Mouse (Mus musculus) A20 (cell line): ENCODE measurements around the gene Klhl29.

ENCODE experiments used
- DNase-seq: peaks from one replicate; pipeline ENCODE4 v3.0.0-alpha.2; 2011; ENCODE audit warnings: low read depth, low spot score

The Klhl29 gene

GRCm38 (mm10) chr12:5129190-5129589, 246.3 kb downstream of the Klhl29 start:
- no peak for DNase-seq

- no peak for DNase-seq
Observed at GRCm38 (mm10) chr12:5125907-5126306, 249.6 kb downstream of the Klhl29 start.

- no peak for DNase-seq
Observed at GRCm38 (mm10) chr12:5122972-5123371, 252.5 kb downstream of the Klhl29 start.

GRCm38 (mm10) chr12:5120249-5120648, 255.2 kb downstream of the Klhl29 start:
- DNase-seq, result no peak

- DNase-seq, result no peak
Observed at GRCm38 (mm10) chr12:5119726-5120125, 255.8 kb downstream of the Klhl29 start.

GRCm38 (mm10) chr12:5119286-5119685, 256.2 kb downstream of the Klhl29 start:
- no peak for DNase-seq

- no peak for DNase-seq
Observed at GRCm38 (mm10) chr12:5116605-5117004, 258.9 kb downstream of the Klhl29 start.

- DNase-seq, result no peak
Observed at GRCm38 (mm10) chr12:5114631-5115030, 260.9 kb downstream of the Klhl29 start.

GRCm38 (mm10) chr12:5111343-5111742, 264.1 kb downstream of the Klhl29 start:
- peak; percentile 2 for DNase-seq

GRCm38 (mm10) chr12:5108613-5109012, 266.9 kb downstream of the Klhl29 start:
- no peak for DNase-seq

- DNase-seq, result no peak
Observed at GRCm38 (mm10) chr12:5107795-5108194, 267.7 kb downstream of the Klhl29 start.

- no peak for DNase-seq
Observed at GRCm38 (mm10) chr12:5104422-5105052, 270.9 kb downstream of the Klhl29 start.

GRCm38 (mm10) chr12:5101411-5102024, 274.0 kb downstream of the Klhl29 start:
- DNase-seq, result no peak

GRCm38 (mm10) chr12:5099572-5099971, 275.9 kb downstream of the Klhl29 start:
- DNase-seq, result no peak

GRCm38 (mm10) chr12:5088639-5089038, 286.8 kb downstream of the Klhl29 start:
- DNase-seq, result no peak

- DNase-seq, result no peak
Observed at GRCm38 (mm10) chr12:5087787-5088519, 287.5 kb downstream of the Klhl29 start.

- DNase-seq, result no peak
Observed at GRCm38 (mm10) chr12:5084714-5085113, 290.8 kb downstream of the Klhl29 start.

GRCm38 (mm10) chr12:5081480-5081879, 294.0 kb downstream of the Klhl29 start:
- DNase-seq, result no peak

GRCm38 (mm10) chr12:5073191-5073590, 302.3 kb downstream of the Klhl29 start:
- no peak for DNase-seq

- no peak for DNase-seq
Observed at GRCm38 (mm10) chr12:5070131-5070530, 305.4 kb downstream of the Klhl29 start.

- no peak for DNase-seq
Observed at GRCm38 (mm10) chr12:5067590-5067989, 307.9 kb downstream of the Klhl29 start.

- DNase-seq, result no peak
Observed at GRCm38 (mm10) chr12:5048104-5048503, 327.4 kb downstream of the Klhl29 start.

GRCm38 (mm10) chr12:5044141-5044540, 331.3 kb downstream of the Klhl29 start:
- DNase-seq, result no peak
